Mouse (Mus musculus): ENCODE data around the gene Hnrnpul1. TPM values are rescaled to one million over a fixed set of nuclear protein-coding genes. Genes with fewer than 3 reads are reported as not detected.

Gene Hnrnpul1
- polyA plus RNA-seq, 1 experiment from 2014 or later, result 49.0 TPM

DNA sequence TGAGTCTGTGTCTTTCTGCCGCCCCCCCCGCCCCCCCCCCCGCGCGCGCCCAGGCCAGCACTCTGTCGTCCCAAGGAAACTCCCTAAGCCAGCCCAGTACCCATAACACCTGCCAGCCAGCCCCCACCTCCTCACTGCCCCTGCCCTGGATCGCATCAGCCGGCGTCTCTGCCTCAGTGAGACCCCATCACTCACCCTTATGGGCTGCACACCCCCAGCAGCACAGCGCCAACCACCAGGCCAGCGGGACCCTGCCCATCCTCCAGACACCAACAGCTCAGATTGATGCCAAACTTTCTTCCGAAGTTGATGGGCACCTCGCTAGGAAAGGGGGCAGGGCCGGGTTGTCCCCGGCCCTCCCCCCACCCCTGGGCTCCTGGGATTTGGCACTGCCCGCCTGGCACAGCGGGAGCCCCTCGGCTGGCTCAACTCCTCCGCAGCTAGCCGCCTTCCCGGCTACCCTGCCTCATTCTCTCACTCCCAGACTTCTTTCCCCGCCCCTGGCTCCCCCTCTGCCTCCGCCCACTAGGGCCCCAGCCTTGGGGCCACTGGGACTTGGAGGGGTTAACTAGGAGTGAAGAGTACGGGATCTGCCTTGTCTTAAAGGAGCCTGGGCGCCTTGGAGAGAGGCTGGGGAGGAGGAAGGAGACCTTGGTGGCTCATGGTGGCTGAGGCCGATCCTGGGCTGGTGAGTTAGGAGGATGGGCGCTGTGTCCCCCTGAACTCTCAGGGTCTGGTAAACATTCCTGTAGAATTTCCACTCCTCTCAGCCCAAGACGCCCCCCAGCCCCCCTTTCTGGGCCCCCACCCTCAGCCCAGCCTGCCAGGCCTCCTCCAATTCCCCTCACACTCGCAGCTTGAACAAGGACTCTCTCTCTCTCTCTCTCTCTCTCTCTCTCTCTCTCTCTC lies 33.9 kb upstream of the Hnrnpul1 start, which contains the start of gene Axl:
Gene Axl (minus strand): TSS at position 486 of the 909 bp plus-strand sequence.
- peaks cover 22% of the 10 kb centered on the region for H3K4me1 ChIP-seq
- ATAC-seq (ENCODE audit: insufficient read depth, low FRiP score, low read depth), result peak; percentile 86

GRCm38 (mm10) chr7:25787456-25788219 lies 33.1 kb upstream of the Hnrnpul1 start:
- peak overlapping the region; percentile 83 for H3K4me2 ChIP-seq
- H3K9ac ChIP-seq, result peak overlapping the region; percentile 68; the same call in 1 of the 2 replicates
- no peaks in the 10 kb centered on the region for H3K36me3 ChIP-seq
- peaks cover 22% of the 10 kb centered on the region for H3K4me1 ChIP-seq
- peak overlapping the region; percentile 66 for H3K4me3 ChIP-seq (replicated peaks)
- ATAC-seq (ENCODE audit: insufficient read depth, low FRiP score, low read depth), result no peak
- 21% methylated on average over 9 of the region's 9 CpGs for WGBS
- H3K27ac ChIP-seq, result peak overlapping the region; percentile 68
- H3K27me3 ChIP-seq (replicated peaks), result no peaks in the 10 kb centered on the region
- H3K9me3 ChIP-seq, result no peaks in the 10 kb centered on the region

More for the DNA sequence above, 33.9 kb upstream of the Hnrnpul1 start, which contains the start of gene Axl:
- 2% methylated on average over 29 of the region's 30 CpGs for WGBS
- H3K4me3 ChIP-seq (replicated peaks), result peak within 1 kb of the TSS; percentile 66
- peak within 1 kb of the TSS; percentile 68 for H3K27ac ChIP-seq
- H3K36me3 ChIP-seq, result no peaks in the 10 kb centered on the region
- H3K9ac ChIP-seq, result peak within 1 kb of the TSS; percentile 68
- H3K4me2 ChIP-seq, result peak within 1 kb of the TSS; percentile 83
- no peaks in the 10 kb centered on the region for H3K27me3 ChIP-seq (replicated peaks)
- no peaks in the 10 kb centered on the region for H3K9me3 ChIP-seq

DNA sequence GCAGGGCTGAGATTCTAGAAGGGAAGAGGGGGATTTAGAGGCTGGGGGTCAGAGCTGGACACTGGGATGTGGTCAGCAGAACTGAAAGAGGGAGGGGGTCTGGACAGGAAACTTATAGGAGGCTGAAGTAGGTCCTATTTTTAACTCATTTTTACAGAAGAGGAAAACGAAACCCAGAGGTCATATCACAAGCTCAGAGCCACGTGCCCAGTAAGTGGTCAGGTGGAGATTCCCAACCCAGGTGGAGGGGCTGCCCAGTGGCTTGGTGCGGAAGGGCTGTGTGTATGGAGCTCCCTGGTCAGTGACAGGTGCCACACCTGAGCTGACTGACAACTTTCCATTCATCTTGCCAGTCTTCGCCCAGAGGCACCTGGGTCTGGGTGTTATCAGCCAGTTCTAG lies 32.4 kb upstream of the Hnrnpul1 start:
- Histone ChIP-seq H3K4me2 (peak overlapping the region; percentile 83), H3K27ac (no peak overlapping the region), H3K4me1 (peaks cover 27% of the 10 kb centered on the region), H3K4me3 (replicated peaks) (peak overlapping the region; percentile 66), H3K27me3 (replicated peaks) (no peaks in the 10 kb centered on the region), H3K9ac (no peak overlapping the region), H3K36me3 (no peaks in the 10 kb centered on the region), H3K9me3 (no peaks in the 10 kb centered on the region)
- WGBS, result 71% methylated on average over 4 of the region's 4 CpGs
- no peak for ATAC-seq (ENCODE audit: insufficient read depth, low FRiP score, low read depth)

- H3K4me2 ChIP-seq, result no peak overlapping the region
- H3K9me3 ChIP-seq, result no peaks in the 10 kb centered on the region
- 72% methylated on average over 4 of the region's 4 CpGs for WGBS
- H3K4me3 ChIP-seq (replicated peaks), result no peak overlapping the region
- H3K27me3 ChIP-seq (replicated peaks), result no peaks in the 10 kb centered on the region
- ATAC-seq (ENCODE audit: insufficient read depth, low FRiP score, low read depth), result no peak
- H3K36me3 ChIP-seq, result no peaks in the 10 kb centered on the region
- no peak overlapping the region for H3K9ac ChIP-seq
- peaks cover 39% of the 10 kb centered on the region for H3K4me1 ChIP-seq
- no peak overlapping the region for H3K27ac ChIP-seq
Observed at GRCm38 (mm10) chr7:25785752-25786151, 31.2 kb upstream of the Hnrnpul1 start.

DNA sequence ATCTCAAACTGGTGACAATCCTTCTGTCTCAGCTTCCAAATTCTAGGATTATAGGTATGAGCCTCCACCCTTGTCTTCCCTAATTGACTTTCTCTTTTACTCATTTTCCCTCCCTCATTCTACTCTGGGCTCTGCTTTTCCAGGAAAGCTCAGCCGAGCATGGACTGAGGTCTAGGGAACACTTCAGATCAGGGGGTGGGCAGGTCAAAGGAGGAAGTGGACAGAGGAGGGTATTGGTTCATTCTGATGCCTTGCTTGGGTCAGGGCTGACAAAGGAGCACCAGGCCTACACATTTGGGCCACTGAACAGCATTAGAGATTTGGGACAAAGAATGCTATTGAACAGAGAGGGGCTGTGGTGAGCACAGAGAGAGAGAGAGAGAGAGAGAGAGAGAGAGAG lies 30.3 kb upstream of the Hnrnpul1 start:
- ATAC-seq (ENCODE audit: insufficient read depth, low FRiP score, low read depth), result no peak
- H3K9me3 ChIP-seq, result no peaks in the 10 kb centered on the region
- peaks cover 39% of the 10 kb centered on the region for H3K4me1 ChIP-seq
- no peak overlapping the region for H3K4me2 ChIP-seq
- H3K9ac ChIP-seq, result no peak overlapping the region
- WGBS, result 53% methylated on average over 1 of the region's 1 CpGs
- no peaks in the 10 kb centered on the region; the same call in 1 of the 2 replicates for H3K36me3 ChIP-seq
- no peaks in the 10 kb centered on the region for H3K27me3 ChIP-seq (replicated peaks)
- H3K27ac ChIP-seq, result no peak overlapping the region
- H3K4me3 ChIP-seq (replicated peaks), result no peak overlapping the region

GRCm38 (mm10) chr7:25783746-25784145 lies 29.2 kb upstream of the Hnrnpul1 start:
- no peak for ATAC-seq (ENCODE audit: insufficient read depth, low FRiP score, low read depth)
- peaks cover 34% of the 10 kb centered on the region for H3K4me1 ChIP-seq
- H3K27ac ChIP-seq, result no peak overlapping the region
- H3K9ac ChIP-seq, result no peak overlapping the region
- no peak overlapping the region for H3K4me3 ChIP-seq (replicated peaks)
- H3K36me3 ChIP-seq, result no peaks in the 10 kb centered on the region; the same call in 1 of the 2 replicates
- no peaks in the 10 kb centered on the region for H3K9me3 ChIP-seq
- H3K4me2 ChIP-seq, result no peak overlapping the region
- WGBS, result 66% methylated on average over 8 of the region's 8 CpGs
- no peaks in the 10 kb centered on the region for H3K27me3 ChIP-seq (replicated peaks)

DNA sequence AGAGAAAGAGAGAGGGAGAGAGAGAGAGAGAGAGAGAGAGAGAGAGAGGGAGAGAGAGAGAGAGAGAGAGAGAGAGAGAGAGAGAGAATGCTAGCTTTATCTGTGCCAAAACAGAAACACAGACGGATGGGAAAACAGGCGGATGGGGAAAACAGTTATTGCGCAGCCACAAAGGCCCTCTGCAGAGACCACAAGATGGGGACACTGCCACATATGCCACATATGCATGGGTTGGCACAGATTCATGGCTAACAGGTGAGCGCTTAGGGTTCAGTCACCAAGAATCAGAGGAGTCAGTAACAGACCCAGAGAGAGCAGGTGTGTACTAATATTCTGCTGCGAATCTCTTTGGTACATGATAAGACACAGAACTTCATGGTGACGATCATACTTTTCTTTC lies 28.2 kb upstream of the Hnrnpul1 start:
- Histone ChIP-seq H3K4me1 (peaks cover 34% of the 10 kb centered on the region), H3K36me3 (peaks cover 8% of the 10 kb centered on the region), H3K4me3 (replicated peaks) (no peak overlapping the region), H3K4me2 (no peak overlapping the region), H3K9me3 (no peaks in the 10 kb centered on the region), H3K27me3 (replicated peaks) (no peaks in the 10 kb centered on the region), H3K27ac (peak overlapping the region; percentile 83), H3K9ac (no peak overlapping the region)
- ATAC-seq (ENCODE audit: insufficient read depth, low FRiP score, low read depth), result no peak
- WGBS, result 67% methylated on average over 6 of the region's 6 CpGs

- Histone ChIP-seq H3K9me3 (no peaks in the 10 kb centered on the region), H3K4me2 (peak overlapping the region; percentile 70), H3K27ac (peak overlapping the region; percentile 83), H3K4me1 (peaks cover 28% of the 10 kb centered on the region), H3K4me3 (replicated peaks) (peak overlapping the region; percentile 31), H3K27me3 (replicated peaks) (no peaks in the 10 kb centered on the region), H3K36me3 (peaks cover 12% of the 10 kb centered on the region), H3K9ac (no peak overlapping the region)
- 27% methylated on average over 11 of the region's 11 CpGs for WGBS
- peak; percentile 45; the same call in 1 of the 2 replicates for ATAC-seq (ENCODE audit: insufficient read depth, low FRiP score, low read depth)
Observed at GRCm38 (mm10) chr7:25781937-25782610, 27.5 kb upstream of the Hnrnpul1 start.

- Histone ChIP-seq H3K27ac (peak overlapping the region; percentile 83), H3K4me3 (replicated peaks) (peak overlapping the region; percentile 31), H3K4me1 (peaks cover 24% of the 10 kb centered on the region), H3K36me3 (peaks cover 12% of the 10 kb centered on the region), H3K9ac (no peak overlapping the region), H3K4me2 (peak overlapping the region; percentile 70), H3K27me3 (replicated peaks) (no peaks in the 10 kb centered on the region), H3K9me3 (no peaks in the 10 kb centered on the region)
- WGBS, result 10% methylated on average over 33 of the region's 33 CpGs
- ATAC-seq (ENCODE audit: insufficient read depth, low FRiP score, low read depth), result peak; percentile 33; the same call in 1 of the 2 replicates
Observed at GRCm38 (mm10) chr7:25781321-25781936, 26.9 kb upstream of the Hnrnpul1 start.

DNA sequence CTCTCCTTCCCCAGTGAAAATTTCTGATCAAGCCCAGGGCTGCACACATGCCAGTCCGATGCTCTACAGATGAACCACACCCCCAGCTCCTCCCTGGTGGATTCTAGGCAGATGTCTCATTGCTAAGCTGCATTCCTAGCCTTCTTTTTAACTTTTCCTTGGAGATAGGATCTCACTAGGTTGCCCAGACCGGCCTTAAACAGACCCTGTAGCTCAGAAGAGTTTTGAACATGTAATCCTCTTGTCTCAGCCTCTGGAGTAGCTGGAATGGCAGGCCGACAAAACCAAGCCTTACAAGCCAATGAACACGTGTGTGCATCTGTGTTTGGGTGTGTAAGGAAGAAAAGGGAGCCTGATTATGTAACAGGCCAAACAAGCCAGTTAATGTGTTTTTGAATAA lies 26.2 kb upstream of the Hnrnpul1 start:
- H3K4me2 ChIP-seq, result no peak overlapping the region
- peaks cover 12% of the 10 kb centered on the region for H3K36me3 ChIP-seq
- peaks cover 23% of the 10 kb centered on the region for H3K4me1 ChIP-seq
- no peaks in the 10 kb centered on the region for H3K9me3 ChIP-seq
- 45% methylated on average over 4 of the region's 4 CpGs for WGBS
- H3K27ac ChIP-seq, result no peak overlapping the region; the same call in 1 of the 2 replicates
- H3K27me3 ChIP-seq (replicated peaks), result no peaks in the 10 kb centered on the region
- no peak for ATAC-seq (ENCODE audit: insufficient read depth, low FRiP score, low read depth)
- no peak overlapping the region for H3K4me3 ChIP-seq (replicated peaks)
- H3K9ac ChIP-seq, result no peak overlapping the region

- peaks cover 22% of the 10 kb centered on the region for H3K4me1 ChIP-seq
- H3K4me3 ChIP-seq (replicated peaks), result no peak overlapping the region
- peaks cover 12% of the 10 kb centered on the region for H3K36me3 ChIP-seq
- no peaks in the 10 kb centered on the region for H3K27me3 ChIP-seq (replicated peaks)
- ATAC-seq (ENCODE audit: insufficient read depth, low FRiP score, low read depth), result no peak
- H3K4me2 ChIP-seq, result no peak overlapping the region
- H3K9me3 ChIP-seq, result no peaks in the 10 kb centered on the region
- no peak overlapping the region for H3K9ac ChIP-seq
- WGBS, result 89% methylated on average over 5 of the region's 5 CpGs
- H3K27ac ChIP-seq, result no peak overlapping the region
Observed at GRCm38 (mm10) chr7:25780021-25780420, 25.5 kb upstream of the Hnrnpul1 start.
